Mouse (Mus musculus) heart, embryonic 13.5 days (tissue): ENCODE data around the gene Lrpap1. TPM values are rescaled to one million over a fixed set of nuclear protein-coding genes. Genes with fewer than 3 reads are reported as not detected.

Source experiments
- ATAC-seq: fragments of 200-750 bp; cut with Nextera tagmentation; 2 replicates; pipeline ENCODE4 v1.8.0; 2017; ENCODE audit warnings: moderate TSS enrichment; ENCODE audit not compliant: insufficient number of reproducible peaks, low FRiP score, low TSS enrichment; ENCODE audit errors: extremely low read depth
- H3K27ac ChIP-seq: fragments of 300-500 bp; sonication (generic); replicated peaks from 2 replicates; pipeline ENCODE4 v1.5.1; 2015; ENCODE audit warnings: moderate library complexity, mild to moderate bottlenecking, inconsistent platforms
- H3K27me3 ChIP-seq: fragments of 300-500 bp; sonication (generic); replicated peaks from 2 replicates; pipeline ENCODE4 v1.6.1; 2015; ENCODE audit warnings: mild to moderate bottlenecking, inconsistent platforms
- H3K36me3 ChIP-seq: fragments of 300-500 bp; sonication (generic); 2 replicates; pipeline ENCODE4 v1.6.1; 2015; ENCODE audit warnings: mild to moderate bottlenecking, inconsistent platforms
- H3K4me1 ChIP-seq: fragments of 300-500 bp; sonication (generic); 2 replicates; pipeline ENCODE4 v1.6.1; 2015; ENCODE audit warnings: inconsistent platforms
- H3K4me2 ChIP-seq: fragments of 300-500 bp; sonication (generic); 2 replicates; pipeline ENCODE4 v1.6.1; 2015; ENCODE audit warnings: inconsistent platforms, mild to moderate bottlenecking, moderate library complexity
- H3K4me3 ChIP-seq: fragments of 300-500 bp; sonication (generic); 2 replicates; pipeline ENCODE4 v1.5.1; 2015; ENCODE audit warnings: moderate library complexity, mild to moderate bottlenecking, inconsistent platforms
- H3K9ac ChIP-seq: fragments of 300-500 bp; sonication (generic); 2 replicates; pipeline ENCODE4 v1.6.1; 2015; ENCODE audit warnings: inconsistent platforms, mild to moderate bottlenecking, moderate library complexity
- H3K9me3 ChIP-seq: fragments of 300-500 bp; sonication (generic); 2 replicates; pipeline ENCODE4 v1.6.1; 2016; ENCODE audit warnings: inconsistent platforms
- WGBS: fragments of 180-500 bp; shearing (Covaris S2); methylation state at CpG from one replicate; pipeline ENCODE4 v1.1.7; 2015; ENCODE audit warnings: mixed read lengths; 5-methylcytosine and 5-hydroxymethylcytosine counted together
- polyA plus RNA-seq: library from polyadenylated mRNA; unstranded; fragments of >200 nt; fragmentation: Nextera tagmentation; extraction: Ambion mirVana; gene quantifications from 2 replicates; pipeline ENCODE4 v1.2.1, GENCODE M21; 2015

The Lrpap1 gene
- polyA plus RNA-seq, 1 experiment from 2014 or later, result 113 TPM

- Histone ChIP-seq H3K27ac (peak overlapping the region; percentile 73), H3K4me3 (no peak overlapping the region), H3K4me1 (peaks cover 23% of the 10 kb centered on the region), H3K4me2 (no peak overlapping the region), H3K9me3 (no peaks in the 10 kb centered on the region), H3K27me3 (peaks cover 4% of the 10 kb centered on the region; the same call in 1 of the 2 replicates), H3K36me3 (no peaks in the 10 kb centered on the region), H3K9ac (no peak overlapping the region)
- ATAC-seq, result peak; percentile 37; the same call in 1 of the 2 replicates
- 69% methylated on average over 11 of the region's 11 CpGs for WGBS
Measured at GRCm38 (mm10) chr5:35138183-35138611, 32.6 kb upstream of the Lrpap1 start.

DNA sequence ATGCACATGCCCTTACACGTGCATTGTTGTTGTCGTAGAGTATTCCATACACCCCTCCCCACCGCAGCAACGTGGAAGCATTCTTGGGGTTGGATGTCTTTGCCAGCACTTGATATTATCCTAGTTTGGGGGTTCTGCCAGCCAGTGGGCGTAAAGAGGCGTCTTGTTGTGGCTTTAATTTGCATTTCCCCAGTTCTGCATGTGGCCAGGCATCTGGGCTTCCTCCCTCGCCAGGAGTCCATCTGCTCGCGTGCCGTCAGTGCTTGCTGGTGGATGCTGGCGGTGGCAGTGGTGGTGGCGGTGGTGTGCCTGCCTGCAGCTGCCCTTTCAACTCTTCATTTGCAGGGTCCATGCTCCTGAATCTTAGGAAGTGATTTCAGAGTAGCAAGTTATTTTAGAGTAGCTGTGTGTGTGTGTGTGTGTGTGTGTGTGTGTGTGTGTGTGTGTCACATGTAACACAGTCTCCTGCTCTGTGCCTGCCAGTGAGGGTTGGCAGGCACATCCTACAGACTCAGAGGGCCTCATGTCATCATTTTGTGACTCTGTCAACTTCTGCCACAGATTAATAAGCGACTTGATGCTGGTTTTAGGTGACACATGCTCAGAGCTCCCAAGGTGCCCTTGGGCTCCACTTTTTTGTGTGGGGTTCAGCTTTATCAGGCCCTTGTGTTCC is 32.1 kb upstream of the Lrpap1 start:
- 55% methylated on average over 13 of the region's 13 CpGs for WGBS
- no peaks in the 10 kb centered on the region for H3K9me3 ChIP-seq
- H3K4me3 ChIP-seq, result no peak overlapping the region
- H3K4me2 ChIP-seq, result no peak overlapping the region
- no peaks in the 10 kb centered on the region for H3K36me3 ChIP-seq
- H3K9ac ChIP-seq, result no peak overlapping the region
- 0 out of 2 replicates have a peak, but pooled peaks have one; percentile 25 for ATAC-seq
- peaks cover 23% of the 10 kb centered on the region for H3K4me1 ChIP-seq
- H3K27me3 ChIP-seq, result peaks cover 6% of the 10 kb centered on the region; the same call in 1 of the 2 replicates
- peak overlapping the region; percentile 73 for H3K27ac ChIP-seq

- H3K27ac ChIP-seq, result no peak overlapping the region
Measured at GRCm38 (mm10) chr5:35135903-35136302, 30.3 kb upstream of the Lrpap1 start.

GRCm38 (mm10) chr5:35134286-35134685 is 28.7 kb upstream of the Lrpap1 start:
- Histone ChIP-seq H3K4me1 (peaks cover 25% of the 10 kb centered on the region), H3K9me3 (no peaks in the 10 kb centered on the region), H3K4me3 (no peak overlapping the region), H3K27ac (no peak overlapping the region), H3K27me3 (peaks cover 8% of the 10 kb centered on the region; the same call in 1 of the 2 replicates), H3K36me3 (no peaks in the 10 kb centered on the region), H3K9ac (no peak overlapping the region), H3K4me2 (no peak overlapping the region)
- WGBS, result 60% methylated on average over 3 of the region's 3 CpGs
- ATAC-seq, result no peak

More at GRCm38 (mm10) chr5:35135903-35136302, 30.3 kb upstream of the Lrpap1 start:
- Histone ChIP-seq H3K4me2 (no peak overlapping the region), H3K36me3 (no peaks in the 10 kb centered on the region), H3K4me1 (peaks cover 26% of the 10 kb centered on the region), H3K27me3 (peaks cover 6% of the 10 kb centered on the region), H3K4me3 (no peak overlapping the region), H3K9me3 (no peaks in the 10 kb centered on the region), H3K9ac (no peak overlapping the region)
- no peak for ATAC-seq
- 60% methylated on average over 5 of the region's 5 CpGs for WGBS

DNA sequence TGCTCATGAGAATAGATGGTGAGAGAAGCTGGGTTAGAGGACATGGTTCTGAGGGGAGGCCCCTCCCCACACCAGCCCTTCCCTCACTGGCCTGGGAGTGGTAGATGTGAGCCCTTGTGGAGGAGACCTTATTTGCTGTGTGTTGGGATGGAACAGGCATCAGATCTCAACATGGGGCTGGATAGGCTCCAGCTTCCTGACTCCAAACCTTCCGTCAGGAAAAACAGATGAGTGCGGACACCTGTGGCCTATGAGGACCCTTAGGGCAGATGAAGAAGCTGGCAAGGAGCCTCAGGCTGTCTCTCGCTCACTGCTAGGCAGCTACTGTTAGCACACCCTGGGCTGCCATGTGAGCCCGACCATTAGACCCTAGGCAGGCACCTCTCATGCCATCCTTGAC is 27.9 kb upstream of the Lrpap1 start:
- Histone ChIP-seq H3K9me3 (no peaks in the 10 kb centered on the region), H3K36me3 (no peaks in the 10 kb centered on the region), H3K4me3 (no peak overlapping the region), H3K27me3 (peaks cover 10% of the 10 kb centered on the region; the same call in 1 of the 2 replicates), H3K4me2 (no peak overlapping the region), H3K9ac (no peak overlapping the region), H3K27ac (no peak overlapping the region), H3K4me1 (peaks cover 17% of the 10 kb centered on the region)
- ATAC-seq, result no peak
- 88% methylated on average over 4 of the region's 4 CpGs for WGBS

DNA sequence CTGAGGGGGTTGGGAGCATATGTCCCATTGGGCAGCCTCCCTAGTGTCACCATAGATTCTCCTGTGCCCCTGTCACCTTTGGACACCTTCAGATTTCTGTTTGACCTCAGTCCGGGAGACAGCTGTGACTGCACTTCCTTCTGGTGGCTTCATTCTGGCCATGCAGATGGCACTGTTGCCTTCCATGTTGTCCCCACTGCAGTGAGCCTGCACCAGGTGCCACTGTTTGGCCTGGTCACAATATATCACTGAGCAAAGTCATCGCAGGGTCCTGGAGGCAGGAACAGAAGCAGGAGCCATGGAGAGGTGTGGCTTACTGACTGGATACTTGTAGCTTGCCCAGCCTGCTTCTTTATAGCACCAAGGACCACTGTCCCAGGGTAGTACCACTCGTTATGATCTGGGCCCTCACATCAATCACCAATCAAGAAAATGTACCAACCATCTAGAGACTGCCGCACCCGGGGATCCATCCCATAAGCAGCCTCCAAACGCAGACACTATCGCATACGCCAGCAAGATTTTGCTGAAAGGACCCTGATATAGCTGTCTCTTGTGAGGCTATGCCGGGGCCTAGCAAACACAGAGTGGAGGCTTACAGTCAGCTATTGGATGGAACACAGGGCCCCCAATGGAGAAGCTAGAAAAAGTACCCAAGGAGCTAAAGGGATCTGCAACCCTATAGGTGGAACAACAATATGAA is 26.9 kb upstream of the Lrpap1 start:
- H3K27me3 ChIP-seq, result peaks cover 12% of the 10 kb centered on the region; the same call in 1 of the 2 replicates
- no peaks in the 10 kb centered on the region for H3K9me3 ChIP-seq
- 84% methylated on average over 9 of the region's 9 CpGs for WGBS
- ATAC-seq, result no peak
- H3K27ac ChIP-seq, result no peak overlapping the region
- no peaks in the 10 kb centered on the region for H3K36me3 ChIP-seq
- no peak overlapping the region for H3K4me3 ChIP-seq
- H3K4me1 ChIP-seq, result peaks cover 6% of the 10 kb centered on the region
- no peak overlapping the region for H3K4me2 ChIP-seq
- H3K9ac ChIP-seq, result no peak overlapping the region

GRCm38 (mm10) chr5:35131773-35132172 is 26.2 kb upstream of the Lrpap1 start:
- 8% methylated on average over 7 of the region's 7 CpGs for WGBS
- Histone ChIP-seq H3K4me3 (no peak overlapping the region), H3K9ac (no peak overlapping the region), H3K4me1 (peaks cover 4% of the 10 kb centered on the region; the same call in 1 of the 2 replicates), H3K4me2 (no peak overlapping the region), H3K27ac (no peak overlapping the region), H3K9me3 (no peaks in the 10 kb centered on the region), H3K36me3 (no peaks in the 10 kb centered on the region), H3K27me3 (peaks cover 12% of the 10 kb centered on the region; the same call in 1 of the 2 replicates)
- no peak for ATAC-seq

DNA sequence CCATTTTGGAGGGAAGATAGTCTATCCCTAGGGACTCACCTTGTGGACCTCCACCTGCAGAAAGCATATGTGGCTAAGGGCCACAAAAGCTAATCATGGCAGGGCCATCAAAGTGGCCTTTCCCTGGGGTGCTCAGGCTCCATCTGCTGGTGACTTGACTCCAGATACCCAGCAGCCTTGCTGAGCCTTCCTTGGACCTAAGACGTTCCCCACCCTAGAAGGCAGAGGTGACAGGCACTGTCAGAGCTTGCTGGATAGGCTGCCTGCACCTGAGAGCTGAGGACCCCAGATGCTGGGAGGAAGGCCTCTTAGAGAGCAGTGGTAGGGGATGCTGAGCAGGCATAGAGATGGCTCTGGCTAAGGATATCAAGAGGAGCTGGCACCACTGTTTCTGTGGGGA is 25.7 kb upstream of the Lrpap1 start:
- no peak; the same call in 1 of the 2 replicates for ATAC-seq
- Histone ChIP-seq H3K4me3 (no peak overlapping the region), H3K4me1 (peaks cover 4% of the 10 kb centered on the region; the same call in 1 of the 2 replicates), H3K4me2 (no peak overlapping the region), H3K27ac (no peak overlapping the region), H3K9ac (no peak overlapping the region), H3K36me3 (no peaks in the 10 kb centered on the region), H3K27me3 (peaks cover 12% of the 10 kb centered on the region; the same call in 1 of the 2 replicates), H3K9me3 (no peaks in the 10 kb centered on the region)
- 27% methylated on average over 1 of the region's 1 CpGs for WGBS

DNA sequence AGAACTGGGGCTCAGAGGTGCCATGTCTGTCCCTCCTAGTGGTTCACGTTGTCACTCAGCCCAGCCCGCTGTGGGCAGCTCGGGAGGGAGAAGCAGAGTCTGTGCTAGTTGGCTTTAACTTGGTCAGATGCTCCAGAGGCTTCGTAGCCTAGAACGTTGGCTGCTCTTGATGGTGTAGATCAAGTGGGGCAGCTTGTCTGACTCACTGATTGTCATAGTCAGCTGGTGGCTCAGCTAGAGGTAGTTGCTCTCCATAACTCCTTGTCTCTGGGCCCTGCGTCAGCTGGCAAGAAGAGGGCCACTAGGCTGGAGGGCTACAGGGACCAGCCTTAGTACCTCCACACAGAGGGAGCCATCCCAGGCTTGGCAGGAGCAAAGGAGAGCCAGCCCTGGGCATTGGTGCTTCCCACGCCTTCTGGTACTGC is 24.2 kb upstream of the Lrpap1 start:
- H3K4me2 ChIP-seq, result no peak overlapping the region
- no peak for ATAC-seq
- no peaks in the 10 kb centered on the region for H3K9me3 ChIP-seq
- no peak overlapping the region for H3K4me3 ChIP-seq
- H3K36me3 ChIP-seq, result no peaks in the 10 kb centered on the region
- peaks cover 4% of the 10 kb centered on the region; the same call in 1 of the 2 replicates for H3K4me1 ChIP-seq
- H3K27ac ChIP-seq, result no peak overlapping the region
- H3K27me3 ChIP-seq, result peaks cover 12% of the 10 kb centered on the region; the same call in 1 of the 2 replicates
- 85% methylated on average over 7 of the region's 7 CpGs for WGBS
- H3K9ac ChIP-seq, result no peak overlapping the region

DNA sequence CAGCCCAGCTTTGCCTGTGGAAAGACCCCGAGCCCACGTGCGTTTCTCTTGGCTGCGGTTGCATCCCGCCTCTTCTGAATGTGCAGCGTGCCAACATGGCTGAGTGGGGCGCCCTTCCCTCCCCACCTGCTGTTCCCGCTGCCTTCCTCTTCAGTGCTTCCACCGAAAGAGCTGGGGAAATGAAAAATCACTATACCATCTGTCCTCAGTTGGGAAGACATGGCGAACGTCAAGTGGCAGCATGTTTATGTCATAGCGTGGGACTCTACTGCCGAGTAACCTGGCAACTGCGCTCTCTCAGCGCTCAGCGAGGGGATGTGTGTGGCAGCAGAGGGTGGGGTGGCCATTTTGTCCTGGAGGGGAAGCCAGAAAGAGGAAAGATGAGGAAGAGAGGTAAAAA is 23.6 kb upstream of the Lrpap1 start:
- no peaks in the 10 kb centered on the region for H3K36me3 ChIP-seq
- H3K27me3 ChIP-seq, result peaks cover 17% of the 10 kb centered on the region; the same call in 1 of the 2 replicates
- ATAC-seq, result no peak
- H3K27ac ChIP-seq, result no peak overlapping the region
- no peak overlapping the region for H3K9ac ChIP-seq
- H3K9me3 ChIP-seq, result no peaks in the 10 kb centered on the region
- no peak overlapping the region for H3K4me2 ChIP-seq
- H3K4me1 ChIP-seq, result peaks cover 4% of the 10 kb centered on the region; the same call in 1 of the 2 replicates
- H3K4me3 ChIP-seq, result no peak overlapping the region
- 84% methylated on average over 16 of the region's 16 CpGs for WGBS

DNA sequence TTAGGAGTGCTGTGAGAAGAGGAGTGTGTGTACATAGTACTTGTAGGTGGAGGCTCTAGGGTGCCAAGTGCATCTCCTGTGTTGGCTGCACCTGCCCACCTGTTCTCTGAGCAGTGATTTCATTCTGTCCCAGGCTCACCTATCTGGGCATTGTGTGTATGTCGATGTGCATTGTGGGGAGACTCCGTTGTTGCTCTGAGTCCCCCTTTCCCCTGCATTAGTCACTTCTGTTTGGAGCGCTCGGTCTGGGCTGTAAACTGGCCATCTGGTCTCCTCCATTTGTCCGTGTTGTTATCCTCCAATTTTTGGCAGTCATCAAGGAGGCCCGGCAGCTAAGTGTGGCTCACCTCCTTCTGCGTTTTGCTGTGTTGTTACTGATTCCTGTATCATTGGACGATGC is 14.5 kb upstream of the Lrpap1 start:
- Histone ChIP-seq H3K27ac (no peak overlapping the region), H3K36me3 (no peaks in the 10 kb centered on the region), H3K4me3 (no peak overlapping the region), H3K27me3 (peaks cover 19% of the 10 kb centered on the region; the same call in 1 of the 2 replicates), H3K9ac (no peak overlapping the region), H3K4me2 (no peak overlapping the region), H3K4me1 (peaks cover 20% of the 10 kb centered on the region), H3K9me3 (no peaks in the 10 kb centered on the region)
- no peak for ATAC-seq
- WGBS, result 76% methylated on average over 8 of the region's 8 CpGs
